Mouse (Mus musculus) midbrain, embryonic 14.5 days (tissue): ENCODE measurements at regions not wholly inside any gene's neighbourhood (a gene's known extent, or its start where the extent isn't known, plus 50 kb on each side); places are given as distances from the start of the nearest gene placed in this dataset.

ENCODE experiments used
- ATAC-seq: fragments of 200-750 bp; cut with Nextera tagmentation; 2 replicates; pipeline ENCODE4 v1.8.0; 2017; ENCODE audit warnings: moderate number of reproducible peaks, moderate library complexity; ENCODE audit not compliant: low FRiP score, low TSS enrichment
- DNase-seq: peaks from one replicate; pipeline ENCODE4 v3.0.0-alpha.2; 2015
- H3K27ac ChIP-seq: fragments of 300-500 bp; sonication (generic); replicated peaks from 2 replicates; pipeline ENCODE4 v1.5.1; 2014; ENCODE audit warnings: mild to moderate bottlenecking, low read depth, low read length, moderate library complexity
- H3K27me3 ChIP-seq: fragments of 300-500 bp; sonication (generic); 2 replicates; pipeline ENCODE4 v1.6.1; 2014; ENCODE audit warnings: low read length, control low read depth, mixed read lengths; ENCODE audit not compliant: control insufficient read depth, insufficient read depth
- H3K36me3 ChIP-seq: fragments of 300-500 bp; sonication (generic); 2 replicates; pipeline ENCODE4 v1.6.1; 2014; ENCODE audit warnings: low read length, control low read depth; ENCODE audit not compliant: control insufficient read depth, insufficient read depth
- H3K4me1 ChIP-seq: fragments of 300-500 bp; sonication (generic); 2 replicates; pipeline ENCODE4 v1.6.1; 2014; ENCODE audit warnings: mild to moderate bottlenecking, antibody characterized with exemption, low read length, control low read depth; ENCODE audit not compliant: control insufficient read depth, insufficient read depth
- H3K4me2 ChIP-seq: fragments of 300-500 bp; sonication (generic); 2 replicates; pipeline ENCODE4 v1.6.1; 2014; ENCODE audit warnings: mild to moderate bottlenecking, low read length, moderate library complexity
- H3K4me3 ChIP-seq: fragments of 300-500 bp; sonication (generic); replicated peaks from 2 replicates; pipeline ENCODE4 v1.5.1; 2014; ENCODE audit warnings: low read depth, low read length
- H3K9ac ChIP-seq: fragments of 300-500 bp; sonication (generic); replicated peaks from 2 replicates; pipeline ENCODE4 v1.6.1; 2014; ENCODE audit warnings: mild to moderate bottlenecking, low read length, moderate library complexity
- H3K9me3 ChIP-seq: fragments of 300-500 bp; sonication (generic); 2 replicates; pipeline ENCODE4 v1.6.1; 2016; ENCODE audit warnings: low read length, control low read depth, mixed read lengths; ENCODE audit not compliant: control insufficient read depth
- WGBS: fragments of 180-500 bp; shearing (Covaris S2); extraction: QIAGEN DNeasy Blood & Tissue Kit; methylation state at CpG from one replicate; pipeline ENCODE4 v1.1.7; 2014; 5-methylcytosine and 5-hydroxymethylcytosine counted together

DNA sequence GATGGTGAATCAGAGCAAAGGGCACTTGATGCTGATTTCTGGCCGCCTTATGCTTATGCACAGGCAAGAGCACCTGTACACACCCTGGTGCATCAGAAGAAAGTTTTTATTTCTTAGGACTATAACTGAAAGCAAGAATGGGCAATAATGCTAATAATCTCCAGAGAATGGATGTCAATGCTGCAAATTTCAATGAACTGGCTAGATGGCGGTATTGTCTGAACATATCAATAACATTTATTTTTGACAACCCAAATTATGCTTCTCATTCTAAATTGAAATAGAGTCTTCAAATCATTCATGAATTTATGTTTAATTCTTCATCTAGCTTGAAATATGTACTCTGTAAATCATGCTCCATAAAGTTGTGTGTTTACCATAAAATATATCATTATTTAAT lies 399.0 kb downstream of the Flrt2 start:
- ATAC-seq (no peak), DNase-seq (no peak)
- Histone ChIP-seq H3K36me3 (no peaks in the 10 kb centered on the region), H3K4me2 (no peak overlapping the region), H3K4me1 (no peaks in the 10 kb centered on the region), H3K9ac (no peak overlapping the region), H3K4me3 (no peak overlapping the region), H3K27me3 (no peaks in the 10 kb centered on the region), H3K27ac (no peak overlapping the region), H3K9me3 (no peaks in the 10 kb centered on the region)
- WGBS, result 95% methylated on average over 2 of the region's 2 CpGs

DNA sequence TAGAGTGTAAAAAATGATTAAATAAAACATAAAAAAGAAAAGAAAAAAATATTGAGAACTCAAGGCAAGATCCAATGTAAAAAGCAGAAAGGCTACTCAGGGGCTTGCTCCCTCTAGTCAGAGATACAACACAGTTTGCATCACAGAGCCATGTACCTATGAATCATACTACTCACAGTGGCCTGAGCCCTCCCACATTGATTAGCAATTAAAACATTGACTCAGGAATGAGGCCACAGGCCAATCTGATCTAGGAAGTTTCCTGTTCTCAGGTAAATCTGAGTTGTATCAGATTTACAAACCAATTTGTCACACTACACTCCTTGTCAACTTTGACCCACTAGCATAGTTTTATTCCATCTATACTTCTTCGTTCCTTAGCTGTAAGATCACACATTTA lies 414.2 kb downstream of the Flrt2 start:
- no peak for DNase-seq
- no peaks in the 10 kb centered on the region for H3K36me3 ChIP-seq
- 84% methylated on average over 1 of the region's 1 CpGs for WGBS
- no peak overlapping the region for H3K4me2 ChIP-seq
- no peaks in the 10 kb centered on the region for H3K9me3 ChIP-seq
- no peaks in the 10 kb centered on the region for H3K4me1 ChIP-seq
- no peak overlapping the region for H3K4me3 ChIP-seq
- H3K27ac ChIP-seq, result no peak overlapping the region
- H3K27me3 ChIP-seq, result no peaks in the 10 kb centered on the region
- no peak overlapping the region for H3K9ac ChIP-seq
- ATAC-seq, result no peak

- Histone ChIP-seq H3K4me1 (no peaks in the 10 kb centered on the region), H3K27me3 (no peaks in the 10 kb centered on the region), H3K9me3 (no peaks in the 10 kb centered on the region), H3K9ac (no peak overlapping the region), H3K27ac (no peak overlapping the region), H3K4me3 (no peak overlapping the region), H3K36me3 (no peaks in the 10 kb centered on the region), H3K4me2 (no peak overlapping the region)
- WGBS, result 24% methylated on average over 3 of the region's 3 CpGs
- no peak for ATAC-seq
- no peak for DNase-seq
These were observed 422.8 kb downstream of the Flrt2 start for GRCm38 (mm10) chr12:96114727-96115379.

GRCm38 (mm10) chr12:96117553-96117952 lies 425.5 kb downstream of the Flrt2 start:
- Histone ChIP-seq H3K9me3 (no peaks in the 10 kb centered on the region), H3K4me2 (no peak overlapping the region), H3K4me3 (no peak overlapping the region), H3K36me3 (no peaks in the 10 kb centered on the region), H3K4me1 (no peaks in the 10 kb centered on the region), H3K27ac (no peak overlapping the region), H3K27me3 (no peaks in the 10 kb centered on the region), H3K9ac (no peak overlapping the region)
- ATAC-seq (no peak), DNase-seq (no peak)
- 90% methylated on average over 3 of the region's 3 CpGs for WGBS

DNA sequence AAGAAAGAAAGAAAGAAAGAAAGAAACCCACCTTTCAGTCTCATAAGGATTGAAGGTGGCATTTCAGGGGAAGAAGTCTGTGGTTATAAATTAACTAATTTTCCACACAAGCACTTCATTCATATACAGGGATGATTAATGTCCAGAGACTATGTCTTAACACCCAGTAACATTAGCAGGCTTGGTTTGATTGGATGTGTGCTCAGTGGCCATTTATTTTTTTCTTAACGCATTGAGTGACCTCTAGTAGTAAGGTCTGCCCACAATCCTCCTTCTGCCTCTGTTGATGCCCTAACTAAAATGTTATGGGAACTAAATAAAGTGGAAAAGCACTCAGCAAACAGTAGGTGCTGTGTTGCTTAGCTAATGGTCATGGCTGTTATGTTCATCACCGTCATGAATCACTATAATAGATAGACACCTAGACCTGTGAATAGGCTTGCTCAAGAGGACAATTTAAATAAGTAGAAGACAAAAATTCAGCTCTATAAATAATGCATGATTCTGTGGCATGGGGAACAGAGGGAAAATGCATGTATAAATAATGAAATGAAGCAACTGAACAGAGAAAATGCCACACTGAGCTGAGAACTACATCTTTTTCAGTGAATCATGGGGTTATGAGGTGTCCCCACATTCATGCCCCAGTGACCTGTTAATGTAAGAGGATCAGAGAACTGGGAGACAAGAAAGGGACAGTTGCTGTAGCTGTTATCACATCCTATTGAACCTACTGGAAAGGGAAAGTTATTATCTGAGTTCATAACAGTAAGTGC lies 432.3 kb downstream of the Flrt2 start:
- Histone ChIP-seq H3K27me3 (no peaks in the 10 kb centered on the region), H3K4me3 (no peak overlapping the region), H3K36me3 (no peaks in the 10 kb centered on the region), H3K9me3 (no peaks in the 10 kb centered on the region), H3K9ac (no peak overlapping the region), H3K27ac (no peak overlapping the region), H3K4me2 (no peak overlapping the region), H3K4me1 (no peaks in the 10 kb centered on the region)
- 31% methylated on average over 2 of the region's 2 CpGs for WGBS
- DNase-seq (peak; percentile 44), ATAC-seq (peak; percentile 62; the same call in 1 of the 2 replicates)

DNA sequence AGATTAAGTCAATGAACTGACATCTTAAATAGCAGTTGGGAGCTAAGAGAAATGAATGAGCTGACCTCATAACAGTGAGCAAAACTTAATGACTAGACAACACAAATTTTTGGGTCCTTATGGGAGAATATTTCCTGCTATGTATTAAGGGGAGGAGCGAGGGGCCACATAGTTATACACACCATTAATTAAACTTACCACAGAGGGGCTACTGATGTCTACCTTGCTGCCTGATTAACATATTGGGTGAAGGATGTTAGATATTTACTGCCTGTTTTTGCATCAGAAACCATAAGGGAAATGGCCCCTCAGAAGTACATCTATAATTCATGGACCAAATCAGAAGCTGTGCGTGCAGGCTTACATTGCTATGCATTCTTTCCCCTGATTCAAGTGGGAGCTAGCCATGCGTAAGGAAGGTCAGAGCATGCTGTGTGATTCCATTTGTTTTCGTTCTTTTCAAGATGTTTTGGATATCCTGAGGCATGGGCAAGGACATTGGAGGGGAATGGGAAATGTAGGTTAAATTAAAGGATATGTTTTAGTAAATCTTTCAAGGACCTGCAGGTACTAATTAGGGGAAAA lies 437.9 kb downstream of the Flrt2 start:
- peak; percentile 68; the same call in 1 of the 2 replicates for ATAC-seq
- H3K27ac ChIP-seq, result no peak overlapping the region
- DNase-seq, result peak; percentile 60
- H3K4me3 ChIP-seq, result no peak overlapping the region
- no peaks in the 10 kb centered on the region; the same call in 1 of the 2 replicates for H3K4me1 ChIP-seq
- no peak overlapping the region for H3K9ac ChIP-seq
- H3K9me3 ChIP-seq, result no peaks in the 10 kb centered on the region
- no peaks in the 10 kb centered on the region for H3K27me3 ChIP-seq
- H3K4me2 ChIP-seq, result no peak overlapping the region
- H3K36me3 ChIP-seq, result no peaks in the 10 kb centered on the region
- 22% methylated on average over 4 of the region's 4 CpGs for WGBS

DNA sequence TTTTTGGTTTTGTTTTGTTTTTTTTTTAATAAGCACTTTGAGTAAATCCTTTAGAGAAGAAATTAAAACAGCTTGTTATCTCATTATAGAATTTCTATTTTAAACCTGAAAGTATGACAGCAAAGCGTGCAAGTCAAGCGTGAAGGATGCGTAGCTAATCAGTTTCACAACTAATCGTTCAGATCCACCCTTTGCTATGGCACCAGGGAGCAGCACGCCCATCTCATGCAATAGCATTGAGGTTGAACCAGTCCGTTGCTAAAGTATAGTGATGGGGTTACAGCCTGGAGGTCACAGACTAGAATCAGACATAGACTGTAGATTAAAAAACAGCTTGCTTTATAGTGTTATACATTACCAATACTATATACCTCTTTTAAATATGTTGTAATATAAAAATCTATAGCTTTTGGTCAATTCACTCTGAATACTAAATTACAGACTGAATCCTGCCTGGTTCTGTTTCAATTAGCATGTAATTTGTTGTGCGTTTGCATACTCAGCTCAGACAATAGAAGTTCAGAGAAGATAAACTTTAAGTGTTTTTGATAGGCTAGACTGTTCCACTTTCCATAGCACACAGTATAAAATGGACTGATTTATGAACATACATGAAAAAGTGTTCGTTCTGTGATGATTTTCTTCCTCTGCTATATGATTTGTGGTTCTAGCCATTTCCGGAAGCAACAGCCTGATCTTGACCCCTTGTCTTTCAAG lies 438.9 kb downstream of the Flrt2 start:
- WGBS, result 27% methylated on average over 9 of the region's 9 CpGs
- Histone ChIP-seq H3K4me1 (no peaks in the 10 kb centered on the region; the same call in 1 of the 2 replicates), H3K4me3 (no peak overlapping the region), H3K27me3 (no peaks in the 10 kb centered on the region), H3K36me3 (no peaks in the 10 kb centered on the region), H3K9ac (no peak overlapping the region), H3K9me3 (no peaks in the 10 kb centered on the region), H3K4me2 (no peak overlapping the region), H3K27ac (no peak overlapping the region)
- peak; percentile 64; the same call in 1 of the 2 replicates for ATAC-seq
- peak; percentile 60 for DNase-seq

DNA sequence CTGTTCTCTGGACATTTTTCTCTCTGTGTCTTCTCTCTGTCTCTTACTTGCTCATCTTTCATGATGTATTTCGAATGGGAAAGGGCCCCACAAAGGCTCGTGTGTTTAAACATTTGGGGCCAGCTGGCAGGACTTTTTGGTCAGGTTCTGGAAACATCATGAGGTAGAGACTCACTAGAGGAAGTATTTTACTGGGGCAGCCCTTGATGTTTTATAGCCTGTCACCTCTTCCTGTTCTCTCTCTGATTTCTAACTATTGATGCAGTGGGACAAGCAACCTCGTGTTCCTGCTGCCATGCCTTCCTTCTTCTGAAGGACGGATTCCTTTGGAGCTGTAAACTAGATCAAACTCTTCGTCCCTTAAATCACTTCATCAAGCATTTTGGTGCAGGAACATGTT lies 442.1 kb downstream of the Flrt2 start:
- no peaks in the 10 kb centered on the region for H3K27me3 ChIP-seq
- no peak for ATAC-seq
- H3K27ac ChIP-seq, result no peak overlapping the region
- H3K4me1 ChIP-seq, result no peaks in the 10 kb centered on the region; the same call in 1 of the 2 replicates
- no peak overlapping the region for H3K4me3 ChIP-seq
- no peak overlapping the region for H3K4me2 ChIP-seq
- H3K9ac ChIP-seq, result no peak overlapping the region
- DNase-seq, result no peak
- WGBS, result 82% methylated on average over 5 of the region's 5 CpGs
- no peaks in the 10 kb centered on the region for H3K36me3 ChIP-seq
- H3K9me3 ChIP-seq, result no peaks in the 10 kb centered on the region
